Mouse (Mus musculus) kidney, postnatal 0 days (tissue): ENCODE measurements around the gene Rps15. TPM values are rescaled to one million over a fixed set of nuclear protein-coding genes. Genes with fewer than 3 reads are reported as not detected.
A peak's percentile ranks its signal among the peaks of the same experiment; 100 is the strongest.

Experiments used
- ATAC-seq: fragments of 200-750 bp; cut with Nextera tagmentation; replicated peaks from 2 replicates; pipeline ENCODE4 v1.8.0; 2017; ENCODE audit warnings: low read depth, moderate number of reproducible peaks, moderate TSS enrichment, moderate library complexity; ENCODE audit not compliant: low FRiP score
- DNase-seq: peaks from one replicate; pipeline ENCODE4 v3.0.0-alpha.2; 2016; ENCODE audit warnings: low spot score
- H3K27ac ChIP-seq: fragments of 300-500 bp; sonication (generic); 2 replicates; pipeline ENCODE4 v1.5.1; 2014; ENCODE audit warnings: mild to moderate bottlenecking
- H3K27me3 ChIP-seq: fragments of 300-500 bp; sonication (generic); 2 replicates; pipeline ENCODE4 v1.6.1; 2014; ENCODE audit warnings: low read length, mixed read lengths; ENCODE audit not compliant: insufficient read depth
- H3K36me3 ChIP-seq: fragments of 300-500 bp; sonication (generic); 2 replicates; pipeline ENCODE4 v1.6.1; 2014; ENCODE audit warnings: low read length, mixed read lengths; ENCODE audit not compliant: insufficient read depth
- H3K4me1 ChIP-seq: fragments of 300-500 bp; sonication (generic); replicated peaks from 2 replicates; pipeline ENCODE4 v1.6.1; 2014; ENCODE audit warnings: antibody characterized with exemption, low read length, mixed read lengths; ENCODE audit not compliant: insufficient read depth
- H3K4me2 ChIP-seq: fragments of 300-500 bp; sonication (generic); 2 replicates; pipeline ENCODE4 v1.6.1; 2014; ENCODE audit warnings: mild to moderate bottlenecking, low read length, moderate library complexity, mixed read lengths
- H3K4me3 ChIP-seq: fragments of 300-500 bp; sonication (generic); replicated peaks from 2 replicates; pipeline ENCODE4 v1.5.1; 2014; ENCODE audit warnings: low read depth, low read length
- H3K9ac ChIP-seq: fragments of 300-500 bp; sonication (generic); 2 replicates; pipeline ENCODE4 v1.6.1; 2014; ENCODE audit warnings: low read depth, low read length
- H3K9me3 ChIP-seq: fragments of 300-500 bp; sonication (generic); replicated peaks from 2 replicates; pipeline ENCODE4 v1.6.1; 2016; ENCODE audit warnings: low read length, inconsistent platforms, mixed read lengths
- CTCF ChIP-seq: IDR thresholded peaks from 2 replicates; pipeline ENCODE4 v1.5.1; 2016; ENCODE audit warnings: antibody characterized with exemption, low read depth, mild to moderate bottlenecking, moderate library complexity
- WGBS: fragments of 180-500 bp; shearing (Covaris S2); extraction: QIAGEN DNeasy Blood & Tissue Kit; methylation state at CpG from one replicate; pipeline ENCODE4 v1.1.7; 2014; 5-methylcytosine and 5-hydroxymethylcytosine counted together
- polyA plus RNA-seq: library from polyadenylated mRNA; unstranded; fragments of >200 nt; fragmentation: Nextera tagmentation; extraction: Ambion mirVana; gene quantifications from 2 replicates; pipeline ENCODE4 v1.2.1, GENCODE M21; 2015

Rps15 gene
- polyA plus RNA-seq, 1 experiment from 2014 or later = 1,069 TPM

GRCm38 (mm10) chr10:80282481-80283441, 9.5 kb upstream of the Rps15 start:
- H3K4me3 ChIP-seq = no peak overlapping the region
- no peaks in the 10 kb centered on the region for H3K9me3 ChIP-seq
- WGBS = 79% methylated on average over 20 of the region's 20 CpGs
- peaks cover 71% of the 10 kb centered on the region for H3K36me3 ChIP-seq
- H3K4me2 ChIP-seq = no peak overlapping the region
- H3K27me3 ChIP-seq = no peaks in the 10 kb centered on the region
- ATAC-seq (no peak), DNase-seq (no peak)
- peak overlapping the region; percentile 82 for H3K27ac ChIP-seq
- no peak overlapping the region for H3K9ac ChIP-seq
- H3K4me1 ChIP-seq = no peaks in the 10 kb centered on the region
- no peak for TF ChIP-seq CTCF

- Histone ChIP-seq H3K27me3 (no peaks in the 10 kb centered on the region), H3K4me2 (no peak overlapping the region), H3K4me1 (no peaks in the 10 kb centered on the region), H3K36me3 (peaks cover 52% of the 10 kb centered on the region), H3K9me3 (no peaks in the 10 kb centered on the region), H3K4me3 (no peak overlapping the region), H3K9ac (no peak overlapping the region), H3K27ac (no peak overlapping the region)
- ATAC-seq (no peak), DNase-seq (no peak)
- WGBS = 64% methylated on average over 9 of the region's 15 CpGs
- no peak for TF ChIP-seq CTCF
Observed at GRCm38 (mm10) chr10:80285222-80286070, 6.8 kb upstream of the Rps15 start.

GRCm38 (mm10) chr10:80288097-80288496, 4.2 kb upstream of the Rps15 start:
- 88% methylated on average over 12 of the region's 12 CpGs for WGBS
- Histone ChIP-seq H3K36me3 (peaks cover 44% of the 10 kb centered on the region), H3K27ac (no peak overlapping the region), H3K4me2 (no peak overlapping the region), H3K9me3 (no peaks in the 10 kb centered on the region), H3K4me1 (no peaks in the 10 kb centered on the region), H3K9ac (no peak overlapping the region), H3K27me3 (no peaks in the 10 kb centered on the region), H3K4me3 (no peak overlapping the region)
- no peak for ATAC-seq
- no peak for TF ChIP-seq CTCF
- no peak for DNase-seq

GRCm38 (mm10) chr10:80288657-80289056, 3.6 kb upstream of the Rps15 start:
- no peak overlapping the region for H3K4me2 ChIP-seq
- peaks cover 38% of the 10 kb centered on the region for H3K36me3 ChIP-seq
- TF ChIP-seq CTCF = peak; percentile 42
- H3K4me3 ChIP-seq = no peak overlapping the region
- H3K9me3 ChIP-seq = no peaks in the 10 kb centered on the region
- DNase-seq (no peak), ATAC-seq (no peak)
- H3K4me1 ChIP-seq = no peaks in the 10 kb centered on the region
- H3K27me3 ChIP-seq = no peaks in the 10 kb centered on the region
- no peak overlapping the region for H3K27ac ChIP-seq
- WGBS = 69% methylated on average over 8 of the region's 8 CpGs
- no peak overlapping the region for H3K9ac ChIP-seq

- H3K27ac ChIP-seq = peak overlapping the region; percentile 95
Observed at GRCm38 (mm10) chr10:80293325-80293724, 1.1 kb downstream of the Rps15 start.

GRCm38 (mm10) chr10:80294311-80294710, 2.1 kb downstream of the Rps15 start:
- Histone ChIP-seq H3K4me3 (no peak overlapping the region), H3K4me1 (no peaks in the 10 kb centered on the region; the same call in 1 of the 2 replicates), H3K27ac (no peak overlapping the region)

More at GRCm38 (mm10) chr10:80293325-80293724, 1.1 kb downstream of the Rps15 start:
- peaks cover 14% of the 10 kb centered on the region; the same call in 1 of the 2 replicates for H3K36me3 ChIP-seq
- no peaks in the 10 kb centered on the region; the same call in 1 of the 2 replicates for H3K4me1 ChIP-seq
- H3K27me3 ChIP-seq = peaks cover 8% of the 10 kb centered on the region; the same call in 1 of the 2 replicates
- peak overlapping the region; percentile 99 for H3K9ac ChIP-seq
- WGBS = 15% methylated on average over 14 of the region's 14 CpGs
- H3K4me2 ChIP-seq = peak overlapping the region; percentile 90
- DNase-seq (no peak), ATAC-seq (no peak)
- H3K9me3 ChIP-seq = no peaks in the 10 kb centered on the region
- peak overlapping the region; percentile 97 for H3K4me3 ChIP-seq
- TF ChIP-seq CTCF = peak; percentile 22; the same call in 1 of the 2 replicates

More at GRCm38 (mm10) chr10:80294311-80294710, 2.1 kb downstream of the Rps15 start:
- WGBS = 78% methylated on average over 4 of the region's 4 CpGs
- Histone ChIP-seq H3K4me2 (no peak overlapping the region), H3K9ac (no peak overlapping the region), H3K36me3 (peaks cover 11% of the 10 kb centered on the region; the same call in 1 of the 2 replicates), H3K9me3 (no peaks in the 10 kb centered on the region), H3K27me3 (peaks cover 17% of the 10 kb centered on the region)
- ATAC-seq = no peak
- no peak for TF ChIP-seq CTCF
- no peak for DNase-seq
